Mouse (Mus musculus): ENCODE results near the gene Ifnar2. TPM values are rescaled to one million over a fixed set of nuclear protein-coding genes. Genes with fewer than 3 reads are reported as not detected.

The Ifnar2 gene
- 50.5 and 56.8 TPM in 2 replicates for polyA plus RNA-seq (2021; fragmentation: Nextera tagmentation)
- long read RNA-seq, experiment 1, transcript Ifnar2-203 (7 exons, 1,099 nt), result major isoform, 16 of 50 reads
- long read RNA-seq, experiment 1, transcript Ifnar2-202 (8 exons, 2,580 nt), result minor isoform, 7 of 50 reads
- long read RNA-seq, experiment 1, transcript Ifnar2-201 (9 exons, 3,047 nt), result minor isoform, 12 of 50 reads
- long read RNA-seq, experiment 1, partial matches to known transcripts, result 4 of 50 reads
- long read RNA-seq, experiment 1, other reads (novel, unspliced or antisense), result 11 of 50 reads
- long read RNA-seq, experiment 2, transcript Ifnar2-203 (7 exons, 1,099 nt), result major isoform, 36 of 52 reads
- long read RNA-seq, experiment 2, partial matches to known transcripts, result 12 of 52 reads
- long read RNA-seq, experiment 2, other reads (novel, unspliced or antisense), result 1 of 52 reads

GRCm38 (mm10) chr16:91372577-91373472 lies at the start of gene Ifnar2:
TSS of gene Ifnar2 (plus strand) at chr16:91372783.

GRCm38 (mm10) chr16:91391421-91391820 lies 18.8 kb downstream of the Ifnar2 start, which contains the start of gene Gm21970:
TSS of gene Gm21970 (plus strand) at chr16:91391721.

GRCm38 (mm10) chr16:91405640-91406584 lies 33.3 kb downstream of the Ifnar2 start, which contains the start of gene Il10rb:
TSS of gene Il10rb (plus strand) at chr16:91406164.

Other genes with a start within 250 kb of the Ifnar2 start
- gene Olig2, start 147.3 kb upstream of the Ifnar2 start, polyA plus RNA-seq (2021; fragmentation: Nextera tagmentation), result 2.9 and 35.6 TPM in 2 replicates
- gene Olig1, start 103.0 kb upstream of the Ifnar2 start, polyA plus RNA-seq (2021; fragmentation: Nextera tagmentation), result 55.2 and 63.5 TPM in 2 replicates
- not detected in 2 replicates for gene Gm21970, start 18.9 kb downstream of the Ifnar2 start, polyA plus RNA-seq (2021; fragmentation: Nextera tagmentation)
- 14.0 and 14.8 TPM in 2 replicates for gene Il10rb, start 33.4 kb downstream of the Ifnar2 start, polyA plus RNA-seq (2021; fragmentation: Nextera tagmentation)
- gene Ifnar1, start 112.5 kb downstream of the Ifnar2 start, polyA plus RNA-seq (2021; fragmentation: Nextera tagmentation), result 13.3 and 16.0 TPM in 2 replicates
- 46.9 and 56.4 TPM in 2 replicates for gene Ifngr2, start 174.3 kb downstream of the Ifnar2 start, polyA plus RNA-seq (2021; fragmentation: Nextera tagmentation)
- 131 and 164 TPM in 2 replicates for gene Tmem50b, start 225.0 kb downstream of the Ifnar2 start, polyA plus RNA-seq (2021; fragmentation: Nextera tagmentation)
- gene Dnajc28, start 246.2 kb downstream of the Ifnar2 start, polyA plus RNA-seq (2021; fragmentation: Nextera tagmentation), result 10.2 and 13.2 TPM in 2 replicates

Data from left cerebral cortex, adult 6 months (tissue).